Mouse (Mus musculus): ENCODE measurements around the gene Ncmap. TPM values are rescaled to one million over a fixed set of nuclear protein-coding genes. Genes with fewer than 3 reads are reported as not detected.

Gene Ncmap
- total and polyA plus RNA-seq, 3 experiments, result not detected

DNA sequence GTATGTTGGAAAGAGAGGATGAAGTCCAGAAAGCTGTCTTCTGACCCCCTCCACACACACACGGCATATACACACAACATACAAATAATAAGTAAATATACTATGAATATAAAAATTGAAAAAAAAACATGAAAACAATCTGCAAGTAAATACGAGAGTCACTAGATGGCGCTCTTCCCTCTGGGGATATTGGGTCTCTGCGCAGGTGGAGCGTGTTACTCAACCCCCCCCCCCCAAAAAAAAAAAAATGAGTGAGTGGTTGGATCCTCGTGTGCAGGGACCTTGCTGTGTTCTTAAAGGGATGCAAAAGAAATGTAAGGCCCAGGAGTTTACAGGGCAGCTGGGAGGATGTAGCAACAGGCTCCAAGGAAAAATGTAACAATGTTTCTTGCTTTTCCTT is 39.3 kb downstream of the Ncmap start (continued):
- no peak for TF ChIP-seq ETS1 (conservative IDR thresholded peaks at IDR 0.05; ENCODE audit: low read depth, low read length)
- TF ChIP-seq MYC (IDR thresholded peaks at IDR 0.05; ENCODE audit: low read depth, low read length), result 0 out of 2 replicates have a peak, but pooled peaks have one; percentile 18
- TF ChIP-seq PAX5 (IDR thresholded peaks at IDR 0.05; ENCODE audit: low read length), result no peak
- no peak for TF ChIP-seq USF2 (conservative IDR thresholded peaks at IDR 0.05; ENCODE audit: low read depth, low read length)
- no peak for TF ChIP-seq MEF2A (IDR thresholded peaks at IDR 0.05; ENCODE audit: borderline replicate concordance, low read depth, low read length)

DNA sequence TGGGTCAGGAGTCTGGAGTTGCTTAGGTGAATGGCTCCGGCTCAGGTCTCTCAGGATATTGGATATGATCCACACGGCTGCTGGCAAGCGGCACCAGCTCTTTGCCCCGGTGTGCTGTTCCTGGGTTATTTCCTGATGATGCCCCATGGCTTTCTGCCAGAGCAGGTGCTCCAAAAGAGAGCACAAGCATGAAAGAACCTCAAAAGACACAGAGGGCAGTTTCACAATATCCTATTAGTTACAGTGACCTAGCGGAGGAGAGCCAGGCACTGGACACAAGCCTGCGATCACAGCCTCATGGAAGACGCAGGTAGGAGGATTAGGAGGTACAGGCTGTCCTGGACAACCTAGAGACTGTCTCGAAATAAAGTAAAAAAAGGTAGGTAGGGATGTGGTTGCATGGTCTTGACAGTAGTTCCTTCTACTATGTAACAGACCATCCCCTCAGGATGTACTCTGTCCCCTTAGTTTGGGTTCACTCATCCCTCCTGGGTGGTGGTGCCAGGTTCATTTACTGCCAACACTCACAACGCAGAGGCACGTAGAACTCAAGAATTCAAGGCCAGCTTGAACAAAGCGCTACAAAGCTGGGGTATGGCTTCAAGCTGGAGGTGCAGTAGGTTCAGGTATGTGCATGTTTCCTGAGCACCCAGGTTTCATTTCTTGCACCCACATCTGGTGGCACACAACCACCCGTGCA is 40.7 kb downstream of the Ncmap start:
- no peak overlapping the region for H3K9ac ChIP-seq (ENCODE audit: insufficient read depth, low read depth)
- peaks cover 5% of the 10 kb centered on the region for H3K79me2 ChIP-seq (replicated peaks; ENCODE audit: control insufficient read depth, extremely low read depth, insufficient read depth, poor library complexity, severe bottlenecking)
- H3K4me2 ChIP-seq (ENCODE audit: insufficient read depth, low read depth, poor library complexity, severe bottlenecking), result no peak overlapping the region
- dilution Hi-C loops (cut with MboI; ENCODE audit: extremely low pct_ligation_motif_present, extremely low pct_unique_long_range_greater_than_20kb, low sequenced_read_pairs), result no loop called here
- in situ Hi-C loops (cut with MboI; ENCODE audit: low pct_ligation_motif_present, low pct_unique_long_range_greater_than_20kb, low sequenced_read_pairs), result no loop called here
- no peak for DNase-seq (ENCODE audit: extremely low read depth)
- H3K4me3 ChIP-seq (replicated peaks in 1 of 3; ENCODE audit: low read depth in 2 of 3, low read length in 2 of 3, poor library complexity in 1 of 3), result no peak overlapping the region
- peaks cover 4 to 7% of the 10 kb centered on the region in 2 experiments; a peak in 3 of 4 replicates for H3K4me1 ChIP-seq (ENCODE audit: control insufficient read depth in 1 of 2, insufficient read depth in 2 of 2)
- no peaks in the 10 kb centered on the region for H3K36me3 ChIP-seq (replicated peaks in 1 of 2; ENCODE audit: control insufficient read depth in 1 of 2, insufficient read depth in 1 of 2, low read length in 1 of 2)
- H3K27ac ChIP-seq (ENCODE audit: insufficient read depth, low read depth), result no peak overlapping the region
- H3K27me3 ChIP-seq (replicated peaks), result peaks cover 12% of the 10 kb centered on the region
- no peak for TF ChIP-seq CHD1 (IDR thresholded peaks at IDR 0.05; ENCODE audit: low read depth, low read length)
- no peak for TF ChIP-seq ZC3H11A (IDR thresholded peaks at IDR 0.05; ENCODE audit: low read depth, low read length)
- no peak for TF ChIP-seq SMC3 (IDR thresholded peaks at IDR 0.05; ENCODE audit: low read depth, low read length)
- no peak for TF ChIP-seq TCF12 (IDR thresholded peaks at IDR 0.05; ENCODE audit: low read depth, low read length)
- TF ChIP-seq ETS1 (conservative IDR thresholded peaks at IDR 0.05; ENCODE audit: low read depth, low read length), result no peak
- TF ChIP-seq PAX5 (IDR thresholded peaks at IDR 0.05; ENCODE audit: low read length), result no peak
- no peak for TF ChIP-seq SIN3A (IDR thresholded peaks at IDR 0.05; ENCODE audit: low read length)
- no peak for TF ChIP-seq MAX (IDR thresholded peaks at IDR 0.05; ENCODE audit: low read length)
- no peak for TF ChIP-seq GABPA (IDR thresholded peaks at IDR 0.05; ENCODE audit: insufficient replicate concordance, low read depth, low read length)
- no peak for TF ChIP-seq E2F4 (IDR thresholded peaks at IDR 0.05; ENCODE audit: insufficient replicate concordance, low read depth, low read length)
- TF ChIP-seq MAZ (IDR thresholded peaks at IDR 0.05; ENCODE audit: low read depth, low read length), result no peak
- H3K9me3 ChIP-seq (replicated peaks; ENCODE audit: low read length), result no peaks in the 10 kb centered on the region

DNA sequence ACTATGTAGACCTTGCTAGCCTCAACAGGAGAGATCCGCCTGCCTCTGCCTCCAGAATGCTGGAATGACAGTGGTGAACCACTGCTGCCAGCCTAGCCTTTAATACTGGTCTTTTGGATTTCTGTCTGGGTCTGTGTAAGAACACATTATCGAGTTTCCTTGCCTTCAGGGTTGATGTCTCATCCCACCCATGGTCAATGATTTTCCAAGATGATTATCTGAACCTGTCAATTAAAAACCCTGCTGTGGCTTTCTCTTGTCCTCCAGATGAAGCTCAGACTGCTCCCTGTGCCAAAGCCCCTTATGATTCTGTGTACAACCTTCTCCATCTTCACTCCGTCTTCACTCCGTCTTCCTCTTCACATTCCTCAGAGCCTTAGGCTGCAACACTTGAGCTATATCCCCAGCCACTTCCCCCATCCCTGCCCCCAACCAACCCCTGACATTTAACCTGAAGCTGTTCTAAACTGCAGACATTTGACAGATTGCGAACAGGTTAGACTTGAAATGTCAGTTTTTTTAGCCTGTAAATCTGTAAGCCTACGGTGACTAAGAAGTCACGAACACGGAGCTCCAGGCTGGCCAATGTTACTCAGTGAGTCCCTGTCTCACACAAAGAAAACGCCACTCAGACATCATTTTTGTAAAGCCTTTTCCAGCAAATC is 42.0 kb downstream of the Ncmap start:
- no peaks in the 10 kb centered on the region for H3K9me3 ChIP-seq (replicated peaks; ENCODE audit: low read length)
- peaks cover 2 to 16% of the 10 kb centered on the region in 2 experiments; a peak in 3 of 4 replicates for H3K4me1 ChIP-seq (ENCODE audit: control insufficient read depth in 1 of 2, insufficient read depth in 2 of 2)
- no peak overlapping the region for H3K4me3 ChIP-seq (replicated peaks in 1 of 3; ENCODE audit: low read depth in 2 of 3, low read length in 2 of 3, poor library complexity in 1 of 3)
- H3K79me2 ChIP-seq (replicated peaks; ENCODE audit: control insufficient read depth, extremely low read depth, insufficient read depth, poor library complexity, severe bottlenecking), result peaks cover 18% of the 10 kb centered on the region
- in situ Hi-C loops (cut with MboI; ENCODE audit: low pct_ligation_motif_present, low pct_unique_long_range_greater_than_20kb, low sequenced_read_pairs), result no loop called here
- DNase-seq (ENCODE audit: extremely low read depth), result no peak
- no peak overlapping the region for H3K9ac ChIP-seq (ENCODE audit: insufficient read depth, low read depth)
- no peak overlapping the region for H3K27ac ChIP-seq (ENCODE audit: insufficient read depth, low read depth)
- dilution Hi-C loops (cut with MboI; ENCODE audit: extremely low pct_ligation_motif_present, extremely low pct_unique_long_range_greater_than_20kb, low sequenced_read_pairs), result no loop called here
- peaks cover 6% of the 10 kb centered on the region for H3K27me3 ChIP-seq (replicated peaks)
- H3K36me3 ChIP-seq (replicated peaks in 1 of 2; ENCODE audit: control insufficient read depth in 1 of 2, insufficient read depth in 1 of 2, low read length in 1 of 2), result peaks cover 0 to 2% of the 10 kb centered on the region in 2 experiments
- TF ChIP-seq KAT2A (IDR thresholded peaks at IDR 0.05; ENCODE audit: insufficient replicate concordance, low read length), result no peak
- H3K4me2 ChIP-seq (ENCODE audit: insufficient read depth, low read depth, poor library complexity, severe bottlenecking), result no peak overlapping the region

Data from CH12.LX (cell line).